Mouse (Mus musculus) hindbrain, embryonic 11.5 days (tissue): ENCODE results near the gene Wdr82. TPM values are rescaled to one million over a fixed set of nuclear protein-coding genes. Genes with fewer than 3 reads are reported as not detected.
A peak's percentile ranks its signal among the peaks of the same experiment; 100 is the strongest.
"Not testable (repeated sequence)": the region's sequence is repeated elsewhere in the genome, so short reads cannot be mapped to it uniquely, and the experiment has no call there.

Experiments
- ATAC-seq: fragments of 200-750 bp; cut with Nextera tagmentation; 2 replicates; pipeline ENCODE4 v1.8.0; 2017; ENCODE audit warnings: mild to moderate bottlenecking, moderate TSS enrichment, moderate library complexity; ENCODE audit not compliant: low FRiP score
- DNase-seq: peaks from one replicate; pipeline ENCODE4 v3.0.0-alpha.2; 2015; ENCODE audit warnings: low spot score
- H3K27ac ChIP-seq: fragments of 300-500 bp; sonication (generic); 2 replicates; pipeline ENCODE4 v1.5.1; 2014; ENCODE audit warnings: mild to moderate bottlenecking, low read depth, low read length
- H3K27me3 ChIP-seq: fragments of 300-500 bp; sonication (generic); 2 replicates; pipeline ENCODE4 v1.6.1; 2014; ENCODE audit warnings: mild to moderate bottlenecking, low read length, moderate library complexity, mixed read lengths; ENCODE audit not compliant: control insufficient read depth, insufficient read depth
- H3K36me3 ChIP-seq: fragments of 300-500 bp; sonication (generic); 2 replicates; pipeline ENCODE4 v1.6.1; 2014; ENCODE audit warnings: mild to moderate bottlenecking, low read length, moderate library complexity, mixed read lengths; ENCODE audit not compliant: control insufficient read depth, insufficient read depth
- H3K4me1 ChIP-seq: fragments of 300-500 bp; sonication (generic); replicated peaks from 2 replicates; pipeline ENCODE4 v1.6.1; 2014; ENCODE audit warnings: low read length, mixed read lengths; ENCODE audit not compliant: control insufficient read depth, insufficient read depth
- H3K4me2 ChIP-seq: fragments of 300-500 bp; sonication (generic); replicated peaks from 2 replicates; pipeline ENCODE4 v1.6.1; 2014; ENCODE audit warnings: mild to moderate bottlenecking, low read depth, low read length
- H3K4me3 ChIP-seq: fragments of 300-500 bp; sonication (generic); 2 replicates; pipeline ENCODE4 v1.5.1; 2014; ENCODE audit warnings: low read depth, low read length
- H3K9ac ChIP-seq: fragments of 300-500 bp; sonication (generic); 2 replicates; pipeline ENCODE4 v1.6.1; 2014; ENCODE audit warnings: low read depth, low read length
- H3K9me3 ChIP-seq: fragments of 300-500 bp; sonication (generic); 2 replicates; pipeline ENCODE4 v1.6.1; 2016; ENCODE audit warnings: low read length; ENCODE audit not compliant: control insufficient read depth
- WGBS: fragments of 180-500 bp; shearing (Covaris S2); extraction: QIAGEN DNeasy Blood & Tissue Kit; methylation state at CpG from one replicate; pipeline ENCODE4 v1.1.7; 2014; 5-methylcytosine and 5-hydroxymethylcytosine counted together
- polyA plus RNA-seq: library from polyadenylated mRNA; unstranded; fragments of >200 nt; fragmentation: Nextera tagmentation; extraction: Ambion mirVana; gene quantifications from 2 replicates; pipeline ENCODE4 v1.2.1, GENCODE M21; 2014

The Wdr82 gene
- polyA plus RNA-seq, 1 experiment from 2014 or later = 32.8 TPM

DNA sequence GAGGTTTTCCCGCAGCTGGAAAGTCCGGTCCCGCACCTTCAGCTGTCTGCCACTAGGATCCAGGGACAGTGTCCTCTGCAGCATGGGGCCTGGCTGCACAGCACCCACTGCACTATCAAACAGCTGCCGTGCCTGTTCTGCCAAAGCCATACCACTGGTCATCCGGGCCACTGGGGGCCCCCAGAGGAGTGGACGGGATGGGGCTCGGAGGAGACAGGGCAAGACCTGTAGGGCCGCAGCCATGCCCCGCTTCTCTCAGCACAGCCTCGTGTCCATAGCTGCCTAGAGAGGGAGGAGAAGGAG, 13.2 kb upstream of the Wdr82 start:
- DNase-seq = no peak
- no peak overlapping the region for H3K4me2 ChIP-seq
- H3K9me3 ChIP-seq = no peaks in the 10 kb centered on the region
- WGBS = 92% methylated on average over 10 of the region's 10 CpGs
- no peak overlapping the region for H3K27ac ChIP-seq
- H3K9ac ChIP-seq = no peak overlapping the region
- ATAC-seq = no peak
- 0 out of 2 replicates have a peak, but pooled peaks cover 3% of the 10 kb centered on the region for H3K36me3 ChIP-seq
- no peaks in the 10 kb centered on the region for H3K27me3 ChIP-seq
- H3K4me3 ChIP-seq = no peak overlapping the region
- no peaks in the 10 kb centered on the region for H3K4me1 ChIP-seq

DNA sequence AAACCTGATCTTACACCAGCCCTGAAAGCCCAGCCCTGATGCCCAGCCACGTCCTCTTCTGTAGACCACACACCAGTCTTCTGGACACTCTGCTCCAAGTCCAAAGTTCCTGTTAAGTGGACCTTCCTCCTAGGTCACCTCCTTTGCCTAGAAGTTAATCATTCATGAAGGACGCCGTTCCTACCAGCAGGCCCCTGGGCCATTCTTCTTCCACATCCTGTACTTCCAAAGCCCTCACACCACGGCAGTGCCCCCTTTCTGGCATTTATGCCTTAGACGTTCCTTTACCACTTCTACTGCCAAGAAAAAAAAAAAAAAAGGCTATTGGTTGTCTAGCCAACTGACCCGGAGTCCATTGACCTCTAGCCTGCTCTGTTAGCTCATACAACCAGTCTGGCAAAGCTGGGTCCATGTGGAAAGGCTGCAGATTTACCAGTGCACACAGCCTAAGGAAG, 12.7 kb upstream of the Wdr82 start, which contains the start of gene Glyctk:
TSS of gene Glyctk (minus strand) at position 102 of the 455 bp plus-strand sequence.
- Histone ChIP-seq H3K27ac (no peak within 1 kb of the TSS), H3K36me3 (0 out of 2 replicates have a peak, but pooled peaks cover 3% of the 10 kb centered on the region), H3K9ac (no peak within 1 kb of the TSS), H3K4me3 (no peak within 1 kb of the TSS), H3K9me3 (no peaks in the 10 kb centered on the region), H3K27me3 (no peaks in the 10 kb centered on the region), H3K4me1 (no peaks in the 10 kb centered on the region), H3K4me2 (no peak within 1 kb of the TSS)
- ATAC-seq (no peak), DNase-seq (no peak)
- WGBS = 78% methylated on average over 6 of the region's 6 CpGs

DNA sequence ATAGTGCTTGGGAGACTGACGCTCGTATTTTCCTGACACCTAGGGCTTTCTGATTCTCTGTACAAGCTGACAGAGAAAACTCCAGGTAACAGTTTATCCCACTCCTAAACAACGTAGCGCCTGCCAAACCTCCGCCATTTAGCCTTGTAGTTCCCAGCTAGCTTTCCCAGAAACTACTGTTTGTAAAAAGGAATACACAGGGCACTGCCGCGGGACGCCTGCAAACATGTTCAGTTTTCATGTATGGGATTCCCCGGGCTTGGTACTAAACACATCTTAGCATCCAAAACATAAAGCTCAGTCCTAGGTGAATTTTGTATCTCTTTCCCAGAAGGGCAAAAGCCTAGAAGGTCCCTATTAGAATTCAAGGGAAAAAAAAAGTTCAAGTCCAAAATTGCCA, 11.5 kb upstream of the Wdr82 start:
- 0 out of 2 replicates have a peak overlapping the region, but pooled peaks have one; percentile 7 for H3K9ac ChIP-seq
- DNase-seq = no peak
- H3K9me3 ChIP-seq = no peaks in the 10 kb centered on the region
- H3K36me3 ChIP-seq = no peaks in the 10 kb centered on the region
- WGBS = 81% methylated on average over 9 of the region's 9 CpGs
- no peak overlapping the region for H3K4me3 ChIP-seq
- no peak overlapping the region; the same call in 1 of the 2 replicates for H3K4me2 ChIP-seq
- no peak overlapping the region for H3K27ac ChIP-seq
- no peak for ATAC-seq
- H3K4me1 ChIP-seq = no peaks in the 10 kb centered on the region
- H3K27me3 ChIP-seq = no peaks in the 10 kb centered on the region

DNA sequence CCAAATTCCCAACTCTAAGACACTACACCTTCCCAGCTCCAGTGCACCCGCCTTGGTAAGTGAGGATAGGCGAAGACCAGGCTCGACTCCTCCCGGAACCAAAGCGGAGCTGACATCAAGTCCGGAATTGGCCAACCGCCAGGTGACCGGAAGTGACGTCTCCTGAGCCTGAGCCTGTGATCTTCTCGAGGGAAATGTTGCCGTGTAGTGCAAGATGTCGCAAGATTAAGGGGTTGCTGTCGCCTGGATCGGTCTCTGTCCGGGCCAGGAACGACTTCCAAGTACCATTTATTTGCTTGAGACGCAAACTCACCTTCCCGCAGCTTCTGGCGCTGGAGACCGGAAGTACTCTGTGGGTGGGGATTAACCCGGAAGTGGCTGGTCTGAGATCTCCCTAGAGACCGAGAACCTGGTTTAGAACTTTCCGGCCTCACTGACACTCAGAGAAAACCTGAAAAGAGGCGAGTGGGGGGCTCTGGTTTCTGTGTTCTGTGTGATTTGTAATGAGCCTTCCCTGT, 10.9 kb upstream of the Wdr82 start:
- Histone ChIP-seq H3K4me2 (peak overlapping the region; percentile 50), H3K9me3 (no peaks in the 10 kb centered on the region), H3K27ac (peak overlapping the region; percentile 88), H3K9ac (peak overlapping the region; percentile 60), H3K4me1 (no peaks in the 10 kb centered on the region), H3K4me3 (peak overlapping the region; percentile 46), H3K27me3 (no peaks in the 10 kb centered on the region), H3K36me3 (no peaks in the 10 kb centered on the region)
- DNase-seq (peak; percentile 94), ATAC-seq (peak; percentile 80)
- 3% methylated on average over 24 of the region's 24 CpGs for WGBS

DNA sequence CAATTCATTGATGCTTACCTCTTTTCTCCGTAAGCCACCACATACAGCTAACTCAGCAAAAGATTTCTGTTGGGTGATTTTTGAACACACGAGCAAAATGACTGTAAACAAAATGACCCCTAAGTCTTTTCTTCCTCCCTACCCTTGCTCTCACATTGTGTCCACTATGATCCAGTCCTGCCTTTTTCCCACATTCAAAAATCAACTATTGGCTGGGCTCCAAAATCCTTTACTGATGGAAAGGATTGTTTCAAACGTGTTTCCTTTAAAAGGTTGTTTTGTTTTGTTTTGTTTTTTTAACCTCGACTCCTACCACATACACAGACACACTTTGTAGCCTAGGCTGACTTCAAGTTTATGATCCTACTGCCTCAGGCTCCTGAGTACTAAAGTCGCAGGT, 10.3 kb upstream of the Wdr82 start:
- no peaks in the 10 kb centered on the region for H3K36me3 ChIP-seq
- H3K4me2 ChIP-seq = peak overlapping the region; percentile 50
- peak overlapping the region; percentile 46 for H3K4me3 ChIP-seq
- no peak for ATAC-seq
- 44% methylated on average over 5 of the region's 5 CpGs for WGBS
- peak overlapping the region; percentile 60; the same call in 1 of the 2 replicates for H3K9ac ChIP-seq
- DNase-seq = no peak
- no peak overlapping the region for H3K27ac ChIP-seq
- H3K4me1 ChIP-seq = no peaks in the 10 kb centered on the region
- no peaks in the 10 kb centered on the region for H3K9me3 ChIP-seq
- no peaks in the 10 kb centered on the region for H3K27me3 ChIP-seq

DNA sequence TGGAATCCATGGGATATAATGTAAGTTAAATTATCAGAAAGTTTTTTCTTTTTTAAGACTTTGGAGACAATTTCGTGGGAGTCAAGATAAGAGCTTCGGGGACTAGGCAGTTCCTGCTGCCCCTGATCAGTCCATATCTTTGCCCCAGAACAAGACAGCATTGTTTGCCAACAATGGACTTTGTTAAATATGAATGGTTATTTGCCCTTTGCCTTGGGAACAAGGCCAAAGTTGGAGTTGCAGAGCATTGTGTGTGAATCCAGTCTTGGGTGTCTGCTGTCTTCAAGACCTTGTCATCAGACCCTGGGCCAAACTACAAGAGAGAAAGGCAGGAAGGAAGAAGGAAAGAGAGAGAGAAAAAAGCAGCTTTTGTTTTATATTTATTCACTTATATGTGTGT, 4.0 kb upstream of the Wdr82 start:
- Histone ChIP-seq H3K4me1 (no peaks in the 10 kb centered on the region), H3K36me3 (no peaks in the 10 kb centered on the region), H3K9ac (no peak overlapping the region), H3K27me3 (no peaks in the 10 kb centered on the region), H3K27ac (no peak overlapping the region), H3K9me3 (no peaks in the 10 kb centered on the region), H3K4me2 (no peak overlapping the region), H3K4me3 (no peak overlapping the region)
- DNase-seq = no peak
- no peak for ATAC-seq
- 68% methylated on average over 2 of the region's 2 CpGs for WGBS

DNA sequence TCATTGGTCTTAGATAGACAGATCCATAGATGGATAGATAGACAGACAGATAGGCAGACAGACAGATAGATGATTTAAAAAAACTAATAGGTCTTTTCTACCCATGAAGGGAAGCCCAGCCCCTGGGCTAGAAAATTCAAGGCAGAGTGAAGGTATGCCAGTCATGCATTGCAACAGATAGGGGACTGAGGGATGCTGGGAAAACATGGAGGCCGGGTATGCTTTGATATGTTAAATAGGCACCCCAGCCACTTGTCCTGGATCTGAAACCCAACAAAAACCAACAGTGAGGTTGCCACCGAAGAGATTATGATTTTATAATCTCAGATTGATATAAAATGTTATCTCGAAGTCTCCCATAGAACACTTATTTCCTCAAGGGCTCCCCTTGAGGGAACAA, 3.5 kb upstream of the Wdr82 start:
- Histone ChIP-seq H3K4me2 (no peak overlapping the region), H3K4me1 (no peaks in the 10 kb centered on the region), H3K36me3 (no peaks in the 10 kb centered on the region), H3K27me3 (no peaks in the 10 kb centered on the region), H3K27ac (no peak overlapping the region), H3K9ac (no peak overlapping the region), H3K9me3 (no peaks in the 10 kb centered on the region), H3K4me3 (no peak overlapping the region)
- DNase-seq = no peak
- 80% methylated on average over 3 of the region's 3 CpGs for WGBS
- ATAC-seq = no peak

DNA sequence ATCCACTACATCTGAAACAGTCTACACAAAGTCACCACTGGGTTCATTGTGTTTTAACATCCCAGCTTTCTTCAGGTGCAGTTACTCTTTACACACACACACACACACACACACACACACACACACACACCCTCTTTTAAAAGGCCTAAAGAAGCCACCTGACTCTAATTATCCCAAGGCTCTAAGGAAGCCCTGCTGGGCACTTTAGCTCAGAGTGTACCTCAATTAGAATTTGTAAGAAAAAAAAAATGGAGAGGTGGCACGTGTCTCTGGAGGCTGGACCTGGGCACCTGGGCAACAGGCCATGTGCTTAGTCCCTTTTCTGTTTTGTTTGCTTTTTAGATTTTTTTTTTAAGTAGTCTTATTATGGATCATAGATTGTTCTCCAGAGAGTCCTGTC, 3.0 kb upstream of the Wdr82 start:
- no peak overlapping the region for H3K4me2 ChIP-seq
- H3K4me3 ChIP-seq = no peak overlapping the region
- H3K9me3 ChIP-seq = no peaks in the 10 kb centered on the region
- H3K9ac ChIP-seq = no peak overlapping the region
- H3K27ac ChIP-seq = no peak overlapping the region
- no peaks in the 10 kb centered on the region for H3K4me1 ChIP-seq
- no peaks in the 10 kb centered on the region for H3K27me3 ChIP-seq
- no peak for DNase-seq
- 43% methylated on average over 1 of the region's 1 CpGs for whole genome bisulfite sequencing
- H3K36me3 ChIP-seq = no peaks in the 10 kb centered on the region
- no peak for ATAC-seq

DNA sequence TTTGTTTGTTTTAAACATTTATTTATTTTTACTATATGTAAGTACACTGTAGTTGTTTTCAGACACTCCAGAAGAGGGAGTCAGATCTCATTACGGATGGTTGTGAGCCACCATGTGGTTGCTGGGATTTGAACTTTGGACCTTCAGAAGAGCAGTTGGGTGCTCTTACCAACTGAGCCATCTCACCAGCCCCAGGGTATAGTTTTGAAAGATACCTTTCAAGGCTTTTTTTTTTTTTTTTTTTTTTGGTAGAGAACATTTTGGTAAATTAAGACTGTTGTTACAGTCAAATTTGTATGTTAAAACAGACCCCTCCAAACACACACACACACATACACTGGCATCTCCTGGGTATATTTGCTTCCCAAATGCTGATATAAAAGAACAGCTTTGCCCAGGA, 1.7 kb upstream of the Wdr82 start:
- H3K9ac ChIP-seq, H3K9me3 ChIP-seq: not testable (repeated sequence)

More for the DNA sequence above, 1.7 kb upstream of the Wdr82 start:
- H3K4me2 ChIP-seq, DNase-seq, H3K36me3 ChIP-seq, H3K4me3 ChIP-seq, H3K27me3 ChIP-seq, ATAC-seq, H3K27ac ChIP-seq, H3K4me1 ChIP-seq: not testable (repeated sequence)
- whole genome bisulfite sequencing = 78% methylated on average over 1 of the region's 1 CpGs
